Mouse (Mus musculus): ENCODE data around the gene Lurap1l.

Lurap1l gene

DNA sequence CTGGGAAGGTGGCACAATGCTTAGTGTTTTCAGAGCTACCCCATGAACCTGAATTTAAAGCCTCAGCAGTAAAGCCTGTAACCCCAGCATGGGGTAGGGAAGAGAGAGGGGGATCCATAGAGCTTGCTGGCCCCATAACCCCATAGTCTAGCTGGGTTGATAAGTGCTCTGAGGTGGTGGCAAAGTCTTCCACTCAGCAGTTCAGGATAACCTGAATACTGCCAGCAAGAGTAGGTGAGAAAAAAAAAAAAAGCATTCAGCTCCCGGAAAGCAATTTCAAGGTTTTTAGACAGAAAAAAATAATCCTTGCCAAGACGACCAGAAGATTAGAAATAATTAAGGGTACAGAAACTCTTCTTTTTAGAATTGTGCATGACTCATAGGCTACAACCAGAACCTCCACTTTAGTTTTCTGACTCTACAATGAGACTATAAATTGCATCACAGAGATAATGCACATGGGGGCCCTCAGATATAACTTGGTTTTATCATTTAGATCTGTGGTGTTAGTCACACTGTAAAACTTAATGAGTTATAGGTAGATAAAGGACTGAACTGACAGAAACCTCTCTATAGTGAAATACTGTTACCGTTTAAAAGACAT, 8.2 kb downstream of the Lurap1l start:
- no peak for DNase-seq

DNA sequence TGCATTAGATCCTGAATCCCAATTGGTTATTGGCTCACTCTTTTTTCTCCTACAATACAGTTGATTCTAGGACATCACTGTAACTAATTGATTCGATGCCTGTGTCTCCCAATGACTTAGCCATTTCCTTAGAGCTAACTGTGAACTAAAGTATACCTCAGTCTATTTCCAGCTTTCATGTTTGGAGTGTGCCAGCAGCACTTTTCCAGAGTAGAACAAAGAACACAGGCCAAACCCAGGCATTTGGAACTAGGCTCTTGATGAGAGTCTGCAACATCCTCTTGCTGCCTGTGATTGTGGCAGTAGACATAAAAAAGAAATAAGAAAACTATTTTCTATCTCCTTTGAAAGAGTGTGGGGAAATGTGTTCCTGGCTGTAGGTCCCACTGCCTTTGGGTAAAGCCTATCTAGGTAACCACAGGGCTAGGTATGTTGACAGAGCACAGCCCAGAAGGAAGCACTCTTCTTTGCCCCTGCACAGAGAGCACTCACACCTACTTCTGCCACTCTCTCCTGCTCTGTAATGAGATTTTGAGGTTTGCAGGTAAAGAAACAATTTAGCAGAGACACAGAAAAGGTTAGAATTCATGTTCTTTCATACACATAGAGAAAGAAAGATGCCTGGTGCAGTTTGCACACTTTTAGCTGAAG, 8.9 kb downstream of the Lurap1l start:
- no peak for DNase-seq

DNA sequence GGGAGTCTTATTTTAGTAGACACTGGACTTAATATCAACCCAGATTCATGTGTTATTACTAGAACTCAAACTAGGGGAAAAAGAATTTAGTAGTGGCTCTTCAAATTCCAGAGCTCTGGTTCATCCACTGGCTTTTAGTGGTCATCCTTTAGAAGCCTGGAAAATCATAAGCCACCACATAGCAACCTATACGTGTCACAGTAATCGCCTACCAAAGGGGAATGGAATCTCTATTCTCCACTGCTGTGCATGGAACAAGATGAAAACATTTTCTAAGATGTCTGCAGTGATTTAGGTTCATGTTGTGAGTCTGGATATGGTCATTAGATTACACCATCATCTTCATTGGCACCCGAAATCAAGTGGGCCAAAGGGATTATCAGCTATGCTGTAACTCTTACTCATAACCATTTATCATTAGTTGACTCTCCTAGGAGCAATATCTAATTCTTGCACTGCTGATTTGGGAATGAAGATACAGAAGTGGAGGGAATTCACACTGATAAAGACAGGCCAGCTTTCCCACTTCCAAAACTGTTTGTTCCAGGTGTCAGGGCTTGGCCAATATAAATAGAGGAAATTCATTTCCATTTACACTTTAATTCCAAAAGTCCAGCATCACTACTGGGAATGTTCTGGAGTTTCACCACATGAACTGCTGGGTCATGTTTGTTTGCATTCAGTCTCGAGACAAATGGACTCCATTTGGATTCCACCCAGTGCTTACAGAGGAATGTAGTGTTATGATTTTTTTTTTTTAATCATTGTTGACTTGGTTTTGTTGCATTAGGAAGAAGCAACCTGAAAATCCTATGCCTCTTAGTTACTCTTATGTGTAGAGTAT, 11.4 kb downstream of the Lurap1l start:
- no peak for DNase-seq

GRCm38 (mm10) chr4:80922654-80923053, 12.2 kb downstream of the Lurap1l start:
- DNase-seq: no peak

- DNase-seq: no peak
Measured at GRCm38 (mm10) chr4:80924815-80925214, 14.4 kb downstream of the Lurap1l start.

DNA sequence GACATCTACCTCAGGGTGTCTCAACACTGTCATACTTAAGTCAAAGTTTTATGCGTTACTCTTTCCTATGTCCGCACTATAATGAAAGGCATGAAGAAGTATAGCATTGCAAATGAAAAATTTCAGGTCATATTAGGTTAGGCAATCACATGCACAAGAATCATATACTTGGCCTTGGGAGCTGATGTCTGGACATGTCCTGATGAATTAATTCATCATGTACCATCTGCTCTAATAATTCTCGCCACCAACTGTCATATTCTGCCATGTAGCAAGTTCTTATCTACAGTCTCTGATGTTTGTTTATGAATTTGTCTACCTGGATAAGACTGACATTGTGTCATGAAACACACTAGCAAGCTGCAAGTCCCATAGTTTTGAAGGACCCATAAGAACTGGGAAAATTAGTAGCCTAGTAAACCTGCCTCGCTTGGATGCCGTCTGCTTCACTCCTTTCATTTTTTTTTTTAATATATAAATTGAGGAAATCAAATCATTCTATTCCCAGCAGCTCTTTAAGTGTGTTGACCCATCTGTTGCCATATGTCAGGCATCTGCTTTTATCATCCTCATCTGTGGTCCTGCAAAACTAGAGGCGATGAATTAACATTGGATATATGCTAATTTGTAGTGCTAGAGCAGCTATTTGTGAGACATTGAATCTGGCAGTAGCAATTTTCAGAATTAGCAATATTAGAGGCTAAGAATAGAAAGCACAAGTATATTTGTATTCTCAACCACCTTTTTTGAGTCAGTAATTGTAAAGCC, 15.5 kb downstream of the Lurap1l start:
- DNase-seq: no peak

GRCm38 (mm10) chr4:80934749-80935148, 24.3 kb downstream of the Lurap1l start:
- no peak for DNase-seq

DNA sequence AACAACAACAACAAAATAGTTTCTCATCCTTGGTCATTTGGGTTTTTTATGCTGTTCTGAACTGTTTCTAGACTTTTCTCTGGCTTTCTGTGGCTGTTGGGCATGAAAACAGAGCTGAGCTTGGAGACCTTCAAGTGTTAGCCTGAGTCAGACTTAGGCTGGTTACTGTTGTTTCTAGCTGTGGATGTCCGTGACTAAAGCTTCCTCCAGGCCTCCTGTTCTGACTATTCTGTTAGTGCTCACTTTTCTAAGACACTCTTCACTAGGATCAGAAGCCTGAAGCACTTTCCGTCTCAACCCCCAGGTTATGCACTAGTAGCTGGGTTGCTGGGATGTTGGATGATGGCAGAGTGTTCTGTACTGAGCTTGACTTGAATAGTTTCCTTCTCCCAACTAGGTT, 28.7 kb downstream of the Lurap1l start:
- no peak for DNase-seq

- DNase-seq: no peak
Measured at GRCm38 (mm10) chr4:80940946-80941345, 30.5 kb downstream of the Lurap1l start.

GRCm38 (mm10) chr4:80941978-80942377, 31.5 kb downstream of the Lurap1l start:
- no peak for DNase-seq

GRCm38 (mm10) chr4:80944605-80945004, 34.2 kb downstream of the Lurap1l start:
- DNase-seq: no peak

DNA sequence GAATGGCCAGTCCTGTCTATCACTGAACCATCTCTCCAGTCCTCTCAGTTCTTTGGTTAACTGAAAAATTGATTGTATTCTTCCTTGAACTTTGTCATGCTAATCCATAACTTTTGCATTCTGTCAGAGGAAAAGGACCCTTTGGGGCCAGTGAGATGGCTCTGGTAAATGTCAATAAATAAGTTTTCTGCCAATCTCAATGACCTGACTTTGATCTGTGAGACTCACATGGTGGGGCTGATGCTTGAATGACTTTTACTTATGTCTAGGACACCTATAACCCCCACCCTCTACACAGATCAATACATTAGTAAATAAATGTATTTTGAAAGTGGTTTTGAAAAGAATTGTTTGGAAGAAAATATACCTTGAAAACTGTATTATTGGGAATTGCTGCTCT, 38.7 kb downstream of the Lurap1l start:
- DNase-seq: no peak

GRCm38 (mm10) chr4:80949720-80950119, 39.3 kb downstream of the Lurap1l start:
- no peak for DNase-seq

DNA sequence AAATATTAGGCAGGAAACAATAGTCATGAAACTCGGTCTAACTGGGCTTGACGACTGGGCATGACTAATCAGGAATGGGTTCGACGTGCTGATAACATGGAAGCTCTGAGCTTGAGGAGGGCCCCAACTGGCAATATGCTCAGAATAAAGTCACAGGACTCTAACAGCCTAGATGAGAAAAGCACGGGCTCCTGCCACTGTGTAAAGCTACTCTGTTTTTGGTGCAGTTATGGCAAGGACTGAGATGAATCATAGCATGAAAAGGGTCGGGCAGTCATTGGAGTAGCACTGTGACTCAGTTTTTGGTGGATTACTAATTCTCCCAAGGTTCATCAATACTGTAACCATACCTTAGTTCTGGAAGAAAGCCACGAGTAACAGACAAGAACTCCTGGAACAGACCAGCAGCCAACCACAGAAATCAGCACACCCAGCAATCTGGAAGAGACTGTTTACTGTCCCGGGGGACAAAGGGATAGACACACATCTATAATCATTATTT, 39.9 kb downstream of the Lurap1l start:
- no peak for DNase-seq

DNA sequence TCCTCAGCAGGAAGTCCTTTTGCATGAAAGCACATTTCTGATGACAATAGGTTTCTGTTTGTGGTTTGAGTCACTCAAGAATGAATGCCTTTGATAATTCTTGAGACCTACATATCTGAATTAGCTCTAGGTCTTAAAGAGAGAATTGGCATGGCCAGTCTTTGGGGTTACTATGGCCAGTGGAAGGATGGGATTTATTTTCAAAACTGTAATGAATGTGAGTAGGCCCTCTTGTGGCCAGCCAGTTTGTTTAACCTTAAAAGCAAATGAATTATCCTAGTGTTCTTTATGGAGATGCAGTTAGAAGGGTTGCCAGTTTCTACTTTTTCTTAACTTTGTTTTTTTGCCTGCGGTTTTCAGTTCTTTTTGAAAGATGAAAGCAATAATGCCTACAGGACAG, 42.2 kb downstream of the Lurap1l start:
- DNase-seq: no peak

- no peak for DNase-seq
Measured at GRCm38 (mm10) chr4:80955942-80956341, 45.5 kb downstream of the Lurap1l start.

DNA sequence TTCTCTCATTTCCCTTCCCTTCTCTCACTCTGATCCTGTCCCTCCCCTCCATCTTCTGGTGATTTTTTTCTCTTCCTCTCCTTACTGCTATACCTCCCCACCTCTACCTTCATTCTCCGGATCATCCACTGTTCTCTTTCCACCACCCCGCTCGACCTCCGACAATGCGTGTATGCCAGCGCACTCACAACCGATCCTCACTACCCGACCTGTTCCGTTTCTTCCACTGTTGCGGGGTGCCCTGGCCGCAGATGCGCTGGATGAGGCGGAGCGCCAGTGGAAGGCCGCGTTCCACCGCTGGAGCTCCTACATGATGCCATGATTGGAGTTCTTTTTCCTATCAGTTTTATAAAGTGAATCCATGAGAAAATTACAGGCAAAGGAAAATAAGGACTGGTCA, 57.1 kb downstream of the Lurap1l start:
- DNase-seq: no peak

- no peak for DNase-seq
Measured at GRCm38 (mm10) chr4:80971846-80972245, 61.4 kb downstream of the Lurap1l start.

DNA sequence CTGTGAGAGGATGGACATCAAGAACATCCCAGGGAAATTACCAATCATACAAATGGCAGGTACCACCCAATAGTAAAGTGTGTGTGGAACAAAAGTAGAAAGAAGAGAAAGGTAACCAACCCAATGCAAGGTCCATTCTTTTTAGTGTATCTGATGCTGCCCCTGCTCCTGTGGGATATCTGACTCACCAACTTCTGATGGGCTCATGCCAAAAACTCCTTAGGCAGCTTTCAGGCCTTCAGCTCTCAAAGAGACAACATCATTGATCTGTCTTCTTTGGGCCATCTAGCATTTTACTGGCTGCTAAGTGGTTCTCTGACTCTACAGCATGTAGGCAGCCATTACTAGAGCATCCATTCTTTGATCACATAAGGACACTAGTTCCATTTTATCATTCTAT, 63.5 kb downstream of the Lurap1l start:
- no peak for DNase-seq

GRCm38 (mm10) chr4:80990819-80991218, 80.4 kb downstream of the Lurap1l start:
- no peak for DNase-seq

GRCm38 (mm10) chr4:81003528-81003927, 93.1 kb downstream of the Lurap1l start:
- DNase-seq: no peak
